Mouse (Mus musculus) B cell, adult 67 days (primary cell): ENCODE data around the gene Gm3594. TPM values are rescaled to one million over a fixed set of nuclear protein-coding genes. Genes with fewer than 3 reads are reported as not detected.

ENCODE experiments used
- total RNA-seq, 2 experiments: library from RNA; stranded (reverse); gene quantifications; 4 replicates each; pipeline ENCODE4 v1.2.4; 2023

Gene Gm3594
- total RNA-seq, result not detected

DNA sequence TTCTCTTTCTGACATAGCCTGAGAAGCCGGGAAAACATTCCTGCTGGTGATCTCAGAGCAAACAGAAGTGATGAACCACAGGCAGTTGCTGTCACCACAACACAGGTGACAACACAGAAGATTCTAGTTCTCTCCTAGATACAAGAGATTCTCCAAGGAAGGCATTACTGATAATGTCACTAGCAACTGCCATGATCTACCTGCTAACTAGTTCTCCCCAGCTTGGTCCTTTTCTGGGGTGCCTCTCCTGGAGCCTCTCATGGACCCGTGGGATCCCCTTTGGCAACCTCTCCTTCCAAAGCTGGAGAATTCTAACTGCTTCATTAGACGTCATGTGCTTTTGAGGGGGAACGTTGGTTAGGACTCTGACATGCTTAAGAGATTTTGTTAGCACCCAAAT, at the start of gene Gm3594:
Gm3594 (minus strand) TSS at position 101 of the 400 bp plus-strand sequence.

DNA sequence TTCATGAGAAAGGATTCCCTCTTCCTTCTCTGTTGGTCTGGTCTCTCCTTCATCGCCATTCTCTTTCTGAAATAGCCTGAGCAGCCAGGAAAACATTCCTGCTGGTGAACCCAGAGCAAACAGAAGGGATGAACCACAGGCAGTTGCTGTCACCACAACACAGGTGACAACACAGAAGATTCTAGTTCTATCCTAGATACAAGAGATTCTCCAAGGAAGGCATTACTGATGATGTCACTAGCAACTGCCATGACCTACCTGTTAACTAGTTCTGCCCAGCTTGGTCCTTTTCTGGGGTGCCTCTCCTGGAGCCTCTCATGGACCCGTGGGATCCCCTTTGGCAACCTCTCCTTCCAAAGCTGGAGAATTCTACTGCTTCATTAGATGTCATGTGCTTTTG, 32.0 kb downstream of the Gm3594 start, which contains the start of gene Gm3591:
Gm3591 (minus strand) TSS at position 101 of the 400 bp plus-strand sequence.

DNA sequence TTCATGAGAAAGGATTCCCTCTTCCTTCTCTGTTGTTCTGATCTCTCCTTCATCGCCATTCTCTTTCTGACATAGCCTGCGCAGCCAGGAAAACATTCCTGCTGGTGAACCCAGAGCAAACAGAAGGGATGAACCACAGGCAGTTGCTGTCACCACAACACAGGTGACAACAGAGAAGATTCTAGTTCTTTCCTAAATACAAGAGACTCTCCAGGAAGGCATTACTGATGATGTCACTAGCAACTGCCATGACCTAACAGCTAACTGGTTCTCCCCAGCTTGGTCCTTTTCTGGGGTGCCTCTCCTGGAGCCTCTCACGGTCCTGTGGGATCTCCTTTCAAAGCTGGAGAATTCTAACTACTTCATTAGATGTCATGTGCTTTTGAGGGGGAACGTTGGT, 54.2 kb downstream of the Gm3594 start, which contains the start of gene Gm16440:
Gm16440 (minus strand) TSS at position 101 of the 400 bp plus-strand sequence.

Other genes starting within 250 kb of the Gm3594 start
- not detected for gene Gm21560, start 225.3 kb downstream of the Gm3594 start, total RNA-seq
- gene Gm3411, start 157.4 kb downstream of the Gm3594 start, total RNA-seq, result not detected
- not detected for gene Gm21103, start 139.8 kb downstream of the Gm3594 start, total RNA-seq
- gene Gm3618, start 100.9 kb downstream of the Gm3594 start, total RNA-seq, result not detected
- gene Gm16440, start 54.3 kb downstream of the Gm3594 start, total RNA-seq, result not detected
- gene Gm3591, start 32.1 kb downstream of the Gm3594 start, total RNA-seq, result under 1 TPM in 1 of 2 experiments, not detected in 1; 0.59 TPM
- not detected for gene Gm8356, start 92.7 kb upstream of the Gm3594 start, total RNA-seq
- not detected for gene Gm3629, start 146.0 kb upstream of the Gm3594 start, total RNA-seq
- gene Gm3460, start 177.8 kb upstream of the Gm3594 start, total RNA-seq, result not detected
- gene Gm10251, start 239.6 kb upstream of the Gm3594 start, total RNA-seq, result not detected